Mouse (Mus musculus): ENCODE data around the gene Cacnb4.

- TF ChIP-seq CTCF (IDR thresholded peaks at IDR 0.05; ENCODE audit: low read depth, low read length), result no peak
- TF ChIP-seq POLR2A (IDR thresholded peaks at IDR 0.05; ENCODE audit: borderline replicate concordance, low read depth, low read length), result no peak
Measured at GRCm38 (mm10) chr2:52499849-52500262, 176.8 kb downstream of the Cacnb4 start.

Measured in bone marrow macrophage, adult 2 months (primary cell).